Mouse (Mus musculus) adrenal gland, postnatal 10 days (tissue): ENCODE measurements around the gene Map3k5. TPM values are rescaled to one million over a fixed set of nuclear protein-coding genes. Genes with fewer than 3 reads are reported as not detected.
"Not testable (repeated sequence)": the region's sequence is repeated elsewhere in the genome, so short reads cannot be mapped to it uniquely, and the experiment has no call there.

Experiments
- DNase-seq: peaks from one replicate; pipeline ENCODE4 v3.0.0; 2021; ENCODE audit warnings: mixed read lengths
- total RNA-seq, 2 experiments: library from RNA; stranded (reverse); gene quantifications; 2 replicates each; pipeline ENCODE4 v1.2.3; 2021

The Map3k5 gene
- total RNA-seq, 2 experiments from 2014 or later: 16.4 to 28.3 TPM

DNA sequence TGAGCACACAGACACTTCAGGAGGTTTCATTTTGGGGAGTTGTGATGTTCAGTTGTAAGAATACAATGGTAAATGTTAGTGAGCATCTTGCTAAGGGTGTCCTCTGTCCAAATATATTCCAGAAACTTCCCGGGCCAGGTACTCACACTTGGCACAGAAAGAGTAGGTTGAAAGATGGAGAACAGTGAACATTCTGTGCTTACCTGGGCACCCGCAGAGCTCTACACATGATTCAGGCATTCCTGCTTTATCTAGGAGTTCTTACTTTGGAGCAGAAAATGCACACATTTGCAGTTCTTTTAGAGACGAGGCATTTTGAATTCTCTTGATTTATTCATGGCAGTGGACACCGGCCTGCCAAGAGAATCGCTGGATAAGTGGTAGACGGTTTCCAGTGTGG lies 32.3 kb downstream of the Map3k5 start:
- DNase-seq: no peak

DNA sequence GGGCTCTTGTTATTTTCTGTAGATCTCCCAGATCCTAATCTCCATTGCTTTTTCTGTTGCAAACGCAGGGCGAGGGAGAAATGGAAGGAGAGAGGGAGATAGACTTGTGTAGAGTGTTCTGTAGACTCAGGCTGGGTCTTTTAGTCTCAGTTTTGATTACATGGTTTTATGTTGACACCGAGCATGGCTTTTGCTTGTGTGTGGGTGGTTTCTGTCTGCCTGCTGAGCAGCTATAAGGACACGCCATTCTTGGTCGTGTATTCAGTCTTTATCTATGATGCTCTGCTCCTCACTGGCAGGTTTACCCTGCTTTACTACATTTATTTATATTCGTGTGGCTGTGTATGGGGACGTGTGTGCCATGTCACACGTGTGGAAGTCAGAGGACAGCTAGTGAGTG lies 34.2 kb downstream of the Map3k5 start:
- no peak for DNase-seq

DNA sequence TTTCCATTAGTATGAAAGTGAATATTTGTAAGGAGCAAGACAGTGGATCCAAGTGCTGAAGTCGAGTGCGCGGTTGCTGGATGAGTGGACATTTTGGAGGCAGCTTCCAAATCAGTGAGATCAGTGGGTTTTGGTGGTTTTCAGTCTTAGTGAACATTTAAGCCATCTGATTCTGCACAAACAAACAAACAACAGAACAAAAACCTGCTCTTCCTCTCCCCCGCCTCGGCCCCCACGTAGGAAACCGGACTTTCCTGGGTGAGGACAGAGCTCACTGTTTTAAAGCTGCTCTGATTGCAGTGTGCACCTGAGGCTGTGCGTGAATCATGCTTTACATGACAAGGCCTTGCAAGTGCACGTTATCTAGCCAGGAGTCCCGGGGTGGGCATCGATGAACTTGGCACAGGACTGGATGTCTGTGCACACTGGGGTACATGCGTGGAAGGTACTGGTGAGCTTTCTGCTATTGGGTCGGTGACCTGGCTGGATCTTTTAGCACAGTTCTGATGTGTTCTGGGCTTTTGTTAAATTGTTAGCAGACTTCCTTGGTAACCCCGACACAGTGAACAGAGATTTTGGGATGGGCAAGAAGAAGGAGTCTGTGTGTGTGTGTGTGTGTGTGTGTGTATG lies 35.7 kb downstream of the Map3k5 start:
- DNase-seq: no peak

DNA sequence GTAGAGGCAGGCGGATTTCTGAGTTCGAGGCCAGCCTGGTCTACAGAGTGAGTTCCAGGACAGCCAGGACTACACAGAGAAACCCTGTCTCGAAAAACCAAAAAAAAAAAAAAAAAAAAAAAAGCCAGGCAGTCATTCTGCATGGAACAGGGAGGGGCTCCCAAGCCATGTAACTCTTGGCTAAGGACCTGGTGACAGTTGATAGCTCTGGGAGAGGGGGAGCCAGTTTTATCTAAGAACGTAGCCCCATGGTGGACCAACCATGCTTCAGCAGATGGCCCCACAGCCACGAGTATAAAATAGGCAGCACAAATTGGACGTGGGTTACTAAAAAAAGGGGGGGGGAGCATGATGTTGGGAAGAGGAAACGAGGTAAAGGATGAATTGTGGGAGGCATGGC lies 37.2 kb downstream of the Map3k5 start:
- DNase-seq: not testable (repeated sequence)

DNA sequence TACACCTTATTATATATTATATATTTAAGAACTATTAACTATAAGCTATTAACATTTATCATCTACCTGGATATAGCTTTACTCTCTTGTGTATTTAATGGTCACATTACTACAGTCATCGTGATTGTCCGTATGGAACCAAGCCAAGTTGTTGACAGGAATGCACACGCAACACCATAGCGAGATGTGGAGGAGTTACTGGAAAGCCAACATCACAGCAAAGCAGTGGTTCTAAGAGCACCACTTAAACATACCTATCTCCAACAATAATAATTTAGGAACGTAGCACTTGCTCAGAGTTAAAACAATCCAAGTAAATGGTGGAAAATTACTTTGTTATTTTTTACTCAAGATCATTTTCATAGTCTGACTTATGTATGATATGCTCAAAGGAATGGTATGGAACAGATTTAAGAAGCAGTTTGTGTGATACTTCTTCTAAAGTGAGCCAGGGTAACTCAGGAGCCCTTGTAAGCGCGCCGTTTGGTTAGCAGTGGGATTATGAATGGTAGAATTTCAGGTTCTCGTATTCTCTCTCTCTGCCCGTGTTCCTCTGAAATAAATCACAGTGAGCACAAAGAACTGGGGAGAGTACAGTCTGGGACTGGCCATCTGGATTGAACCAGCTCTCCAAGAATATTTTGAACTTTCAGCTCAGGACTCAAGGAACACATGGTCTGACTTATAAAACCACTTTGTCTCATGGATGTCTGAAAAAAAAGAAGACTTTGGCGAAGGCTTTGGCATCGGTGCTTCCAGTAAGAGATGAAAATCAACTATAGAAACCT lies 39.2 kb downstream of the Map3k5 start:
- DNase-seq: no peak

DNA sequence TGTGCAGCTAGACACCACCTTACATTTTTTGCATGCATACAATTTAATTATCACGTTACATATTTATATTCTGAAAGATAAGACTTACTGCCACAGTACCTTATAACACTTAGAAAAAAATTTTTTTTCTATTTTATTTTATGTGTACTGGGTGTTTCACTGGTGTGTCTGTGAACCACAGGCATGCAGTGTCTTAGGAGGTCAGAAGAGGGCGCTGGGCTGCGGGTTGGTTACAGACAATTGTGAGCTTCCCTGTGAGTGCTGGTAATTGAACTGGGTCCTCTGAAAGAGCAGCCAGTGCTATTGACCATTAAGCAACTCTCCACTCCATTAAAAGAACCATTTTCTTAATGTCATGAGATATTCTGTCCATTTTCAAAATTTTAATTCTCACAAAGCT lies 43.3 kb downstream of the Map3k5 start:
- DNase-seq: no peak

DNA sequence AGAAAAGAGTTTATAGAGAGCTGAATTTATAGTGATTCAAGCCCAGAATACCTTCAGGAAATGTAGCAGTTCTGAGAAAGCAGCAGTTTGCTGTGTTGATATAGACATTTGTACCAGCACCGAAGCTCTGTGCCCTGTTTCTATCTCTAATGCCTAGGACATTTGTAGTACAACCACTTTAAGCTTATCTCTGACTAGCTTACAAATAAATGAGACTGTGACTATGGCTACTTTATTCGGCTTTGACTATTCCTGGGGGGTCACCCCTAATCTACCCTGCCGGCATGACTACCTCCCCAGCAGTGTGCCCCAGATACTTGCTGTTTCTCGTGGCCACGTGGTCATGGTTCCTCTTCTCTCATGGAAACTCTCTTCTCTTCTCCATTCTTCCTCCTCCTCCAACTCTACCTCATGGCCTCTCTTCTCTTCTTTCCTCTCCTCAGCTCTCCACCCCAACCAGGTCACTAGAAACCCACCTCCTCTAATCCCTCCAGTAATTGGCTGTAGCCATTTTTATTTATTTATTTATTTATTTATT lies 44.5 kb downstream of the Map3k5 start:
- DNase-seq: no peak

DNA sequence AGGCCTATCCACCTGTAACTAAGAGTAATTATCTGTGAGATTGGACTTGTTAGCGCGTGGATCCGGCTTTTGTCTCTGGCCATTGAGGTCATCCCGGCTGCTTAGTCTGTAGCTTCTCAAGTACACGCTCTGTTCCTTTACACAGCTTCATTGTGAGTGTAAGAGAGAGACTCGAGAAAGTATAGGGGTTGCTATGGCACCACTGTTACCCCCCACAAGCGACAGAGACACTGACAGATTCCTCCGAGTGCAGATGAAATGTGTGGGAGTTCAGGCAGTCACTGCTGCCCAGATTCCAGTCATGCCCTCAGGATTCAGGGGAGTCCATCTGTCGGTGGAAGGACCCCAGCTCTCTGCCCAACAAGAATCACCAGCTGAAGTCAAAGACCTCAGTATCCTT lies 53.5 kb downstream of the Map3k5 start:
- no peak for DNase-seq

DNA sequence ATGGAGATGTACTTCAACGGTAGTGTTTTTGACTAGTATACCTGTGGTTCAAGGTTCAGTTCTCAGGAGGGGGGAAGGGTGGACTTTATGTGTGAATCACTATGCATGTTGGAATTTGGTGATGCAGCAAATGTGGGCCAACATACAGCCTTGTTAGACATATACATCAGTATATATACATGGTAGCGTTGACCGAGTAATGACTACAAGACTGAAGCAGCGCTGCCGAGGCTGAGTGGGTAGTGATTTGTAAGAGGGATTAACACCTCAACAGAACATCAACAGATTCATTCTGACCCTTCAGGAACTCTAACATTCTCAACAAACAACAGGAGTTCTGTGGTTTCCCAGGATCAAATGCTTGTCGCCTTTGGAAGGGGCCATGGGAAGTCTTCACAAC lies 55.7 kb downstream of the Map3k5 start:
- no peak for DNase-seq

DNA sequence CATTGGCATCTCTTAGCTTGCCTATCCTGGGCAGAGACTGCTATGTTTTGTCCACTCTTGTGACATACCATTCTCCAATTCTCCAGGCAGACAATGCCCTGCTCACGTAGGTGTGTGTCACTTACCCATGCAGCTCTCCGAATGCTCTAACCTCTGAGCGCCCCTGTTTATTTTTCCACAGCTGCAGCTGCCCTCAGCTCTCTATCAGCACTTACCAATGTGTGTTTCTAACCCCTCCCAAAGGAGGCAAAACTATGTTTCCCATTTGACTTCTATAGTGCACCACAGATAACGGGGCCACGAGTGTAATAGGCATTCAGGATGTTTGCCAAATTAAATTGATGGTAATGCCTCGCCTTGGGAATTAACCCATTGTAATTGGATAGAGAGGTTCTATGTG lies 56.4 kb downstream of the Map3k5 start:
- DNase-seq: no peak

DNA sequence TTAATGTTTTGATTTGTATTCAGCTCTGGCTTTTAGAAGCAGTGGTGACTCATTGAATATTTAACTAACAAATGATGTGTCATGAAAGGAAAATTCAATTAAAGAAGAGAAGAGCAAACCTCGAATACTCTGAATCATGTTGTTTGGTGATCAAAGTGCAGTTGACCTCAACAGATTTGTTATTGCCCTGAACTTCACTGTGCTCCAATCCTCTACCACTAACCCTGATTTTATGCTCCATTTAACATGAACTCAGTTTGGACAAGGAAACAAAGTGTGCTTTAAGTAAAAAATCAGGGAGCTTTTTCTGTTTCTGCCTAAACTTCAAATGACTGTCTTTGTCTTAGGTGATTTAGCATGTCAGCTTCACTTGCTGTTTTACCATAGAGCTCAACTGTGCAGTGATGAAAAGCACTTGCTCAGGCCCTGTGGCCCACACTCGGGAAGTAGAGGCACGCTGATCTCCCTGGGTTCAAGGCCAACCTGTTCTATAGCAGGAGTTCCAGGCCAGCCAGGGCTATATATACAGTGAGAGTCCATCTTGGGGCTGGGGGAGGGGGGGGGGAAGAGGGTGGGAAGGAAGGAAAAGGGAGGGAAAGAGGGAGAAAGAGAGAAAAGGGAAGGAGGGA lies 57.1 kb downstream of the Map3k5 start:
- no peak for DNase-seq

DNA sequence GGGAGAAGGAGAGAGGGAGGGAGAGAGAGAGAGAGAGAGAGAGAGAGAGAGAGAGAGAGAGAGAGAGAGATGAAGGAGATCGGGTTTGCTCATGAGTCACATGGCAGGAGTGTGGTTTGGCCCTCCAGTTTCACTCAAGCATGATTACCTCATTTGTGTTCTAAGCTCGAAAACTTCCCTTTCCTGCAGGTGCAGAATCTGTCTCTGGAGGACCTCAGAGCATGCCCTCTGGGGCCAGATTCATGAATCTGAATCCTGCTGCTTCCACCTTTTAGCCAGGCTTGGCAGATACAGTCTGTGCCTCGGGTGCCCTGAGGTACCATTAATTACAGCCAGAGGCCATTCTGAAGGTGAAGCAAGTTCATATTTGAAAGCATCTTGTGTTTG lies 57.6 kb downstream of the Map3k5 start:
- no peak for DNase-seq

DNA sequence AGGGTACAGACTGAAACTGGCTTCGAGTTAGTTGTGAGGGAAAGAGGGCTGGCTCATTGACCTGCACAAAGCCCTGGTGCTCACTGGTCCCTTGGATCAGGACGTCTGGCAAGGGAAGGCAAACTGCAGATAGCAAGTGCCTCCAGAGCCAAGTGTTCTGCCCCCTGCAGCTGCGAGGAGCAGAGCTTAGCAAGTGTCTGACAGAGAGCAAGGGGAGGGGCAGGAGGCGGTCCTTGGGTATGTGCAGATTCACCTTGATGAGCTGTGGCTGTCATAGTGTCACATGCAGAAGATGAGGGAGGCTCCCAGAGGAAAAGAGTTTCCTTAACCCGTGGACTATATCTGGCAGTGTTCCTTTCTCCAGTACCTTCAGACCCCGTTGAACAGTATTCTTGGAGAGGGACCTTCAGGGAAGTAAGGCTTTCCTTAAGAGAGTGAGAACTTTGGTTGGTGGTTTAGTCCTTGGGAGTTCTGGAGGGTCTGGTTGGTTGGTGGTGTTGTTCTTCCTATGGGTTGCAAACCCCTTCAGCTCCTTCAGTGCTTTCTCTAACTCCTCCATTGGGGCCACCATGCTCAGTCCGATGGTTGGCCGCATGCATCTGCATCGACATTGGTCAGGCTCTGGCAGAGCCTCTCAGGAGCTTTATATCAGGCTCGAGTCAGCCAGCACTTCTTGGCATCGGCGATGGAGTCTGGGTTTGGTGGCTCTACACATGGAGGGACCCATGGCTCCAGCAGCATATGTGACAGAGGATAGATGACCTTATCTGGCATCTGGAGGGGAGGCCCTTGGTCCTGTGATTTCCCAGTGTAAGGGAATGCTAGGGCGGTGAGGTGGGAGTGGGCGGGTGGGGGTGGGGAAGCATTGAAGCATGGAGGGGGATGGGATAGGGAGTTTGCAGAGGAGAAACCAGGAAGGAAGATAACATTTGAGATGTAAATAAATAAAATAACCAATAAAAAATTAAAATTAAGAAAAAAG lies 60.5 kb downstream of the Map3k5 start:
- no peak for DNase-seq

DNA sequence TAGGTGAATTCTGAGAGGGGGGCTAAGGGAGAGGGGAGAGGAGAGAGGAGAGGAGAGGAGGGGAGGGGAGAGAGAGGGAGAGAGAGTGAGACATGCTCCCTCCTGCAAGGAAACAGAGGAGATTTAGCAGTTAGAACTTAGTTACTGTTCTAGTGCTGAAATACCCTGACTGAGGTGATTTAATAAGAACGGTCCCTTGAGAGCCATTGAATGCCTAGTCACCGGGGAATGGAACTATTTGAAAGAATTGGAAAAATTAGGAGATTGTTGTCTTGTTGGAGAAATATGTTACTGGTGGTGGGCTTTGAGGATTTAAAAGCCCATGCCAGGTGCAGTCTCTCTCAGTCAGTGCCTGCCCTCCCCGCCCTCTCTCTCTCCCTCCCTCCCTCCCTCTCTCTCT lies 61.9 kb downstream of the Map3k5 start:
- DNase-seq: no peak

DNA sequence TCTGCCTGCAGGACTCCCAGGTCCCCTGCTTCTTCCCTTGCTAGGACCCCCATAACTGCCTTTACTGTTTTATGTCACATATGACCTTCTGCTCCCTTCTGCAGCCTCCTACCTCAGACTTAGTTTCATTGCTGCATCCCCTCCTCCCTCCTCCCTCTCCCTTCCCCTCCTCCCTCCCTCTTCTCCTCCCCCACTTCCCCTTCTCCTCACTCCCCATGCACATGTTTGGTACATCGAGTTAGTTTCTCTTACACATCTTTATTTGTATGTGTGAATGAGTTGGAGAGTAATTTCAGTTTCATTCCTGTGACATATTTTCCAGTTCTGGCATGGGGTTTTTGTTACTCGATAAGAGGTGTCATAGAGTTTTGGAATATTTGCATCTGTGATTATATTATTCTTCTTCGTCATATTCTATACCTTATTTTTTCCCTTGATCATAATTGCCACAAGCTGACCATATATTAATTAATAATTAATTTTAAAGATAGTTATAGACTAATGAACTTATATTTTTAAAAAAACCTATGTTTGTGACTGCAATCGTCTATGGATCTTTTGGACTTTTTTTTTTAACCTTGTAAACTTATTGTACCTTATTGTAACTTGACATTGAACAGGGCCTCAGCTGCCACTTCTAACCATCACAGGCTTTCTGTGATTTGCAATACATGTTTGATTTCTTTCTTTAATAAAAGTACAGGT lies 65.6 kb downstream of the Map3k5 start:
- DNase-seq: no peak

DNA sequence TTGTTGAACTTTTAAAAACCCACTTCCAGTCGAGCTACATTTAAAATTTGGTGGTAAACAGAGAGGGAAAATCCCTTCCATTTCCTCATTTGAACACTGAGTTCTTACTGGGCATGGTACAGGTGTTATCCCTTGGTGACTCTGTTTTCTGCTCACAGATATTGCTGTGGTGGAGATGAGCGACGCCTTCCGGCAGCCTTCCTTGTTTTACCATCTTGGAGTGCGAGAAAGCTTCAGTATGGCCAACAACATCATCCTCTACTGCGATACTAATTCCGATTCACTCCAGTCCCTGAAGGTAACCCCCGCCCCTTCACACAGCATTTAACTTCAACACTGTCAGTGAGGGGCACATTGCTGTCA lies 66.1 kb downstream of the Map3k5 start:
- no peak for DNase-seq

DNA sequence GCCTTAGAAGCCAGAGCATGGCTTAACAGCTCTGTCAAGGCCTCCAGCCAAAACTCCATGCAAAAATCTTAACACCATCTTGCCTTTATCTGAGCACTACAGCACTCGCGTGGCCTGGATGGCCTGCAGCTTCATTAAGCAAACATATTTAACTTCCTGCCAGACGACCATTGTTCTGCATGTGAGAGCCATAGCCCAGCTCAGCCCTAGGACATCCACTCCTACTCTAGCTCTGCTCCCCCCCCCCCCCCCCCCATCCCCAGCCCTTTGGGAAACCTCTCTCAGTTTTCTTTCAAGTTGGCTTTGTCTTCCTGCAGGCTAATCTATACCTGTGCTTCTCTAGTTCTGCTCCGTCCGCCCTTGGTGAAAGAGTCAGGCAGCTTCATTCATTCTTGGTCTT lies 67.7 kb downstream of the Map3k5 start:
- DNase-seq: no peak

DNA sequence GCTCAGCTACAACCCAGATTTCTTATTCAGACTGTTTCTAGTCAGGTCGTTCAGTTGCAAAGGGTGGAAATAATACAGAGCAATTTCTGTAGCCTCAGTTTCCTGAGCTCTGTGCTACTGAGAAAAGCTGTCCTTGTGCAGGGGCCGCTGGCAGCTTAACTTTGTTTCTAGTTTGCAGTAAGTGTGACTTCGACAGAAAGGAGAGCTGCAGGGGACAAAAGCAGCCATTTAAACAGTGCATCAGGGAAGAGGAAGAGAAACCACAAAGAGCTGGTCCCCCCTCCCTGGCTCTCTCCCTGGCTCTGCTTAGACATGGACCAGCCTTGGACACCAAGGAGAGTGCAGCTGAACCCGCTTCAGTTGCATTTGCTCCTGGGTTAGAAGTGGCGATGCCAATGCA lies 68.7 kb downstream of the Map3k5 start:
- DNase-seq: no peak

DNA sequence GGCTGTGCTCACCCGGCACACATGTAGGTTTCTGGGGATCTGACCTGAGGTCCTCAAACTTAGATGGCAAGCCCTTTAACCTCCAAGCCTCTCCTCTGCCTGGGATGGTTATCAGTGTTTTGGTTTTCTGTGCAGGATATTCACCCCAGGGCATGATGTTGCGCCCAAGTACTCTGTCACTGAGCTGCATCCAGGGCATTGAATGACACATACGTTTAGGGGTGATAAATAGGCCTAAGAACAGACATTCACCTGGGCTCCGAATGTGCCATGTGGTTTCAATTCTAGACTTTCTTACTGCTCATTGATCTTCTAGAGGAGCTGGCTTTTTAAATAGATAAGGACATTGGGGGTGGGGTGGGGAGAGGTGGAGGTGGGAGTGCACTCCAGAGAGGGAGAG lies 70.5 kb downstream of the Map3k5 start:
- DNase-seq: no peak

DNA sequence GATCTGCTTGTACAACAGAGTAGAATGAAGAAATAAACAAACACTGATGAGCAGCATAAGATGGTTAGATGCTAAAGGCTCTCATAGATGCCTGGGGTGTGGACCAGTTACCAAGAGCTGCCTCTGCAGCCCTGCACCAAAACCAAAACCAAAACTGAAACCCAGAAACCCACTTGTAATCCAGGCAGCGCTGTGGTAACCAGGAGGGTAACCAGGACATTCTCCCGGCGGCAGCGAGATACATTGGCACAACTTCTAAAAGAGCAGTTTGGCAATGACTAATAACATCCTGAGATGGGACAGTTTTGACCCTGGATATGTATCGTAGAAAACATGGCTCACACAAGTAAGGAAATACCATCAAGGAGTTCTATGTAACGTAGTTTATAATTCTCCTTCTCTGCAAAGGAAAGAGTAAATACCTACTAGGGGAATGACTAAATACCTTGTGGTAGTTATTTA lies 71.2 kb downstream of the Map3k5 start:
- DNase-seq: peak; percentile 45

DNA sequence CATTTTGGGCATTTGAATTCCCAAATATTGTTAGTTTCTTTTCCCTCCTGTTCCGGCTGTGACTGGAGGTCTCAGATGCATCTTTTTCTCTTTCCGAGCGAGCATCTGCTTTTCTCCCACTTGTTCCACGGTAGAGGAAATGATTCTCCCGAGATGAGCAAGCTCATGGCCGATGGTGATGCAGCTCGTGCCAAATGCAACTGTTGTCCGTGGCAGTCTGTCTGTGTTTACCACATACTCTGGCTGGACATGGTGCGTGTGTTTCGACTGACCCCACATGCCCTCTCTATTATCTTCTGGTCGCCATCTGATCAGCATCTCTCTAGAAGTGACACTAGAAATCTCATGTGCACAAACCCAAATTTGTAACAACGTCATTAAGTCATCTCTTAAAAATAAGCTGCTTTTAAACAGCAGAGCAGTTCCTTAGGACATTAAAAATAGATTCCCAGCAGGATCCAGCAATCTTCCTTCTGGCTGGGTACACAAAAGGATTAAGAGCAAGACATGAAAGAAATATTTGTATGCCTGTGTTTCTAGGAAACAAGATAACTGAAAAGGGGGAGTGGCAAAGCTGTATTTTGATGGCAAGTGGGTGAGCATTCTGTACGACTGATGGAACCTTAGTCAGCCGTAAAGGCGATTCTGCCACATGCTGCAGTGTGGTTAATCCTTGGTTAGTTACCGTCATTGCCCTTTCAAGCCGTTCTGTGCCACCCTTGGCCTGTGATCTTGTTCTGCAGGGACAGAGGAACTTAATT lies 72.2 kb downstream of the Map3k5 start:
- no peak for DNase-seq
